Mouse (Mus musculus): ENCODE data around the gene Iqgap2.
A peak's percentile ranks its signal among the peaks of the same experiment; 100 is the strongest.

Iqgap2 gene

DNA sequence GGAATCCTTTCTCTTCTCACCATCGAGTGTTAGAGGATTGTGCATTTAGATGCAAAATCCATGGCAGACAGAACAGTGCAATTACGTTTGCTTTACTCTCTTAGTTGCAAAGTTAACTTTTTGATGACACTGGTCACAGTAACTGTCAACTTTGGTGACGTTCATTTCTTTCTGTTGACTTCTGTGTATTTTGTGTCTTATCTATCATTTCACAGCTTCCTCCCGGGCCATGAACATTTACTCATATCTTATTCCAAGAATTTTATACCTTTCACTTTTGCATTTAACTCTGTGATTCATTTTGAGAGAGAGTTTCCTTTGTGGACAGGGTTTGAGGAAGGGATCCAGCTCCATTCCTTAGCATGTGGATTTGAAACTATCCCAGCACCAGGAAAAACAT is 238.0 kb downstream of the Iqgap2 start:
- no peak for DNase-seq (ENCODE audit: low spot score in 2 of 2)

- DNase-seq (ENCODE audit: low spot score in 2 of 2): no peak
These were observed 239.7 kb downstream of the Iqgap2 start for GRCm38 (mm10) chr13:95651870-95652668.

DNA sequence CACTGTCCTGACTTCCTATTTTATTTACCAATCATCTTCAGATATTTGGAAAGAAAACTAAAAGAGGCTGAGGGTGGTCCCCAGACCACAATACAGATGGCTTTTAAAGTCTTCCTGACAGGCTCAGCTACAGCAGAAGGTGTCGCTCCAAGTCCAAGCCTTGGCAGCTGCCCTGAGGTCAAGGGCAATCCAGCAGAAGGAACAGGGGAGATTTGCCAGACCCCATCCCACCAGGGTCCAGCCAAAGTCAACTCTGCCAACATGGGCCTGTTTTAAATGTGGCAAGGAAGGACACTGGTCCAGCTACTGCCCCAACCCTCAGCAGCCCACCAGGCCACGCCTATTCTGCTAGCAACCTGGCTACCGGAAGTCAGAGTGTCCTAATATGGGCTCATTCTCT is 241.8 kb downstream of the Iqgap2 start:
- DNase-seq (ENCODE audit: low spot score in 2 of 2): no peak

GRCm38 (mm10) chr13:95647248-95647647 is 244.5 kb downstream of the Iqgap2 start:
- DNase-seq (ENCODE audit: low spot score in 2 of 2): no peak

GRCm38 (mm10) chr13:95646687-95647111 is 245.0 kb downstream of the Iqgap2 start:
- DNase-seq (ENCODE audit: low spot score in 2 of 2): no peak

DNA sequence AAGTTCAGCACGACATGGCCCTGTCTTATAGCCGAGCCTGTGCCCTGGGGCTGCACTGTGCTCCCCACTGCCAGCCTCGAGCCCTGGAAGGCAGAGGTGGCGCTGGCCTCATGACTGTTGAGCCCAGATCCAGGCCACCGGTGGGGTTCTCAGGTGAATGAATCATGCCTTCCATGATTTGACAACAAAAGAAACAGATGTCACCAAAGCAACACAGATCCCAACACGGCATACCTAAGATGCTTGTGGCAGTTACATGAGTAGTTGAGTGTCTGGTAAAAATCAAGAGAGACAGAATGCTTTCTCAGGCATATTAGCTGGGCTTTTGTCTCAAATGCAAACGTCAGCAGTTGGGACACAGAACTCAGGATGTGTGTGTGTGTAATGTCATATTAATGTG is 248.0 kb downstream of the Iqgap2 start:
- DNase-seq (ENCODE audit: low spot score in 2 of 2): no peak

DNA sequence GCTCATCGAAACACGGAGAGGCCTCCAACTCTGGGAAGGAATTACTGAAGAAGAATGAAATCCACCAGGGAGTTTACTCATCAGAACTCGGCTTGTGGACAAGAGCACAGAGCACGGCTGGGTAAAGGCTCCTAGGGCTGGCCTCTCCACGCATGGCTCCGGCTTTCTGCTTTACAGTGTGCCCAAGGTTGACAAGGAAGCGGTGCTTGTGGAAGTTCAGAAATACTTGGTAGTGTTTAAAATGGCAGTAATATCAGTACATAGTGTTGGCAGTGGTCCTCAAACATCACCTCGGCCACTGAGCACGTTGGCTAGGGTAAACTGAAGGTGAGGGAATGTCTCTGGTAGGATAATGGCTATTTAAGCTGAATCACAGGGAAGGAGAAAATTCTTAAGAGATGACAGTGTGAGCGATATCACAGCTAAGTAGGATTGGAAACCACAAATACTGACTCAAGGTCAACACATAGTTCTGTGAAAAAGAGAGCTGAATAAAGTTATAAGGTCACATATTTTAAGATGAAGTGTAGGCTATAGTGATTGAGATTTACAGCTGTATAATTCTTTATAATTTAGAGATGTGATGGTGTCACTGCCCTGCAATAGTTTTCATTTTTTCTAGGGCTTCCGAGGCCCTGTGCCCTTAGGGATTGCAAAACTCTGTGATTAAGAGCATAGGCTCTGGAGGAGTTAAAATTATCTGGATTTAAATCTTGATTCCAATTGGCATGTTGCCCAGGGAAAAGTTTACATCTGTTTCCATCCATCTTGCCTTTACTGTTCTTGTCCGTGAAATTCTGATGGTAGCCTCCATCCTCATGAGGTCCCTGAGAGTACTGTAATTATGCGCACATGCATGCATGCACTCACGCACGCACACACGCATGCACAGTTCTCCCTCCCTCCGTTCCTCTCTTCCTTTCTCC is 250.4 kb downstream of the Iqgap2 start:
- DNase-seq (ENCODE audit: low spot score in 2 of 2): no peak

GRCm38 (mm10) chr13:95640408-95640807 is 251.3 kb downstream of the Iqgap2 start:
- DNase-seq (ENCODE audit: low spot score in 2 of 2): no peak

DNA sequence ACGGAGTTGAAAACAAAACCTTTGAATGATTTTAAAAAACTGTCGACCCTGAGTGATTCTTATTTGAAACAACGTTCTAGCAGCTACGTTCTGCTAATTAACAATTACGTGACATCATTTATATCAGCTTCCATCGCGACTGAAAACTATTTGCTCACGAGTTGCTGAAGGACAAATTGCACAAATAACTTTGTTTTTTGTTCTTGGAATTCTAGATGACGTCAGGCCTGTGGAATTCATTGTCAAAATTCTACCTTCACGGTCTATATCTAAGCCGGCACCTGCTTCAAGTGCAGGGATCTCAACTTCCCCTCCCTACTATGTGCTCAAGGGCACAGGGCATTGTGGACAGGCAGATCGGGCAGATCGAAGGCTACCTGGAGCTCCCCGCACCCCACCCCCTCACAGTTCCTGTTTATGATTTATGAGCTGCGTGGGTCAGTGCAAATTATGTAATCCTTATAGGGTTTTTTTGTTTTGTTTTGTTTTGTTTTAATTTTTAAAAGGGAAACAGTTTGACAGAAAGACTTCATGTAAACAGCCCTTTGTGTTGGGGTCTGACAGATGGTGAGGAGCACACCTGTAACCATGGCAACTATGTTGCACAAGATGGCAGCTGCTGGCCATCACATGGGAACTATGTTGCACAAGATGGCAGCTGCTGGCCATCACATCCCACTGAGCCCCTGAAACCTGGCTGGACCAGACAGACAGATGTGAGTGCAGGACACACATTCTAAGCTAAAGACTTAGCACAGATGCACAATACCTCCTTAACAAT is 252.2 kb downstream of the Iqgap2 start:
- no peak for DNase-seq (ENCODE audit: low spot score in 2 of 2)

- no peak for DNase-seq (ENCODE audit: low spot score in 2 of 2)
These were observed 252.8 kb downstream of the Iqgap2 start for GRCm38 (mm10) chr13:95638894-95639293.

GRCm38 (mm10) chr13:95637737-95638136 is 254.0 kb downstream of the Iqgap2 start:
- no peak for DNase-seq (ENCODE audit: low spot score in 2 of 2)

GRCm38 (mm10) chr13:95635301-95635700 is 256.4 kb downstream of the Iqgap2 start:
- no peak for DNase-seq (ENCODE audit: low spot score in 2 of 2)

GRCm38 (mm10) chr13:95634451-95634850 is 257.3 kb downstream of the Iqgap2 start:
- no peak for DNase-seq (ENCODE audit: low spot score in 2 of 2)

- DNase-seq (ENCODE audit: low spot score in 2 of 2): no peak
These were observed 258.3 kb downstream of the Iqgap2 start for GRCm38 (mm10) chr13:95633384-95633783.

DNA sequence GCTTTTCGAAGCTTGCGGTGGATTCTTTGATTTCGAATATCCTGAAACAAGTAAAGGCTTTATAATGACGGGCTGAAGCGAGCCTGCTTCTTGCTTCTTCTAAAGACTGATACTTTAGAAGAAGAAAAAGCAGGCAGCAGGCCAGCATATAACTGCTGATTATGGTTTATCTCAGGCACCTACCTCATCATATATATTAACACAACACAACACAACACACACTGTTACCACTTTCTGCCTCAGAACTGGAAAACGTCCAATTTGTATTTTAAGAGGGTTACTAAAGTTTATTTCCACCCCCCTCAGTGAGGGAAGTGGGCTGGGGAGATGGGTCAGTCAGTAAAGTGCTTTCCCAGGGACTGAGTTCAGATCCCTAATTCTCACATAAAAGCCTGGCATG is 259.6 kb downstream of the Iqgap2 start:
- DNase-seq (ENCODE audit: low spot score in 2 of 2): no peak

DNA sequence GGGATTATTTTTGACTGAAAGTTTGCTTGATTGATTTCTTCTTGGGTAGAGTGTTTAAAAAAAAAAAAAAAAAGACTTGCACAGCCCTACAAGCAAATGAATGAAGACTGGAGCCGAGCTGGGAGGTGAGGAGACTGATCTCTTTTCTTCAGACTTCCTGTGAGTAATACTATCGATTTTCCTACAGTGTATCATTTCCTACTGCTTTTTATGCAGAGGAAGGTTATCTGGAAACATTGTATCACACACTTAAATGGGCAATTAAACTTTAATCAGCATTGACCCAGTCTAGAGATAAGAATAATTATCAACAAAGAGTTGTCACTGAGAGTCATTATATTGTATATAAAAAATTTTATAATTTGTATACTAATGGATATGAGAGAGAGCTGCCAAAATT is 261.0 kb downstream of the Iqgap2 start:
- DNase-seq (ENCODE audit: low spot score in 2 of 2): no peak

- no peak for DNase-seq (ENCODE audit: low spot score in 2 of 2)
These were observed 262.0 kb downstream of the Iqgap2 start for GRCm38 (mm10) chr13:95629751-95630150.

- DNase-seq (ENCODE audit: low spot score in 2 of 2): no peak
These were observed 265.0 kb downstream of the Iqgap2 start for GRCm38 (mm10) chr13:95626696-95627095.

- no peak for DNase-seq (ENCODE audit: low spot score in 2 of 2)
These were observed 268.7 kb downstream of the Iqgap2 start for GRCm38 (mm10) chr13:95623042-95623441.

- DNase-seq (ENCODE audit: low spot score in 2 of 2): no peak
These were observed 270.2 kb downstream of the Iqgap2 start for GRCm38 (mm10) chr13:95621563-95621962.

- no peak for DNase-seq (ENCODE audit: low spot score in 2 of 2)
These were observed 272.9 kb downstream of the Iqgap2 start for GRCm38 (mm10) chr13:95618859-95619258.

DNA sequence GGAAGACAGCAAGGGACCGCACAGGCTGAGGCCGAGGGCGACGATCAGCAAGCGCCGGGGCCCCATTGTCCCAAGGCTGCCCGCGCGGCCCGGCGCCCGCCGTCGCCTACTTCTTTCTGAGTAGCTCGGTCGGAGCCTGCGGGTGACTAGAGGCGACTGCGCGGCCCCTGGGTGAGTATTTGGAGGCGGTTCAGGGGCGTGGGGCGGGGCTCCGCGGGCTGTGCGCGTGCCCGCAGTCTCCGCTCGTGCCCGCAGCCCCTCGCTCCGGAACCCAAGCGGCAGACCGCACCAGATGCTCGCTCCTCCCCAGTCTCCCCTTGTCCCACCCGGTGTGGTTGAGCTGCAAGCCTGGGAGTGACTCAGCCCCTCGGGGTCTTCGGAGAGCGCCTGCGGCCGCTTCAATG is 273.4 kb downstream of the Iqgap2 start, which contains the start of gene F2r:
Gene F2r, minus strand, starts transcription at position 179 of the 404 bp plus-strand sequence.
- DNase-seq (ENCODE audit: low spot score in 2 of 2): peak; percentile 29 to 44

Measured in frontal cortex, postnatal 25 days (tissue).